Mouse (Mus musculus): Measurements from ENCODE around the gene Akna.

DNA sequence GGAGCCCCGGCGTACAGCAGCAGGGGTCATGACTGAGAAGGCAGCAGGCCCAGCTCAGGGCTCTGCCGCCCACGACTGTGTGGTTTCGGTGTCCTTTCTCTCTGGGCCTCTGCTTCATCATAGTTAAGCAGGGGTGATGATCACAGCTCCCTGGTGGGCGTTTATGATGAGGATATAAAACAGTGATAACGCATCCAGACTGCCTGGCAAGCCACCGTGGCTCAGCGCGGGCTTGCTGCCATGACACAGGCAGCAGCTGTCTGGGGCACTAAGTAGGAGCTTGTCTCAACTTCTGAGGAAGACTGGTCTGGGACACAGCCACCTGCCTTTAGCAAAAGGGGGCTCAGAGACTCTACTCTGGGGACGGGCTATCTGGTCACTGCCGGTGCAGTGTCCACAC lies 19.7 kb downstream of the Akna start:
- no peak for TF ChIP-seq CTCF (conservative IDR thresholded peaks at IDR 0.05; ENCODE audit: insufficient read depth, insufficient read length, low read depth, low read length)
- TF ChIP-seq POLR2A (IDR thresholded peaks at IDR 0.05; ENCODE audit: low read depth, low read length), result no peak

Measured in kidney, adult 2 months (tissue).